Mouse (Mus musculus): ENCODE data around the gene Cmss1.

Cmss1 gene

DNA sequence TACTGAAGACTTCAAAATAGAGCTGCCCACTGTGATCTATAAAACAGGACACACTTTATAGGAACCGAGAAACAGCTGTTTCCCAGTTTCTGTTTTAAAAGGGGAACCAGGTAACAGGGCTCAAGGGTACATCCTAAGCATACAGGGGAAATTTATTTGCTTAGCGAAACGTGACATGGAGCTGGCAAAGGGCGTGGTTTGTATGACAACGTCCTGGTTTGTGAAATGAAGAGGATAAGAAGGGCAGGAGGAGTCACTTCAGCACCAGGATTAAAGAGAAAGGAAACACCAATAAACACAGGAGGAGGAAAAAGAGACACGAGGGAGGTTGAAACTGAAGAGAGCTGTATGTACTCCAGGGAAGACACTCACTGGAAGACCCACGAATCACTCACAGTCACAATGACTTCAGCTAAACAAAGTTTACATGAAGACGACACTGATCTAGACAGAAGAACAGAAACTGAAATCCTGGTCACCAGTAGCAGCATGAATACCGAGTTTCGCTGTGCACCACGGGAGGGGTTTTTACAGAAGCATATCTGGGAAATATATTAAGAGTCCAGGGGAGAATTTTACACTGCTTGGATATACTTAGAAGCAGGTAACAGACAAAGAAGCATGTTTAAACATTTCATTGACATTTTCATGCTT lies 269.8 kb downstream of the Cmss1 start:
- DNase-seq = no peak

DNA sequence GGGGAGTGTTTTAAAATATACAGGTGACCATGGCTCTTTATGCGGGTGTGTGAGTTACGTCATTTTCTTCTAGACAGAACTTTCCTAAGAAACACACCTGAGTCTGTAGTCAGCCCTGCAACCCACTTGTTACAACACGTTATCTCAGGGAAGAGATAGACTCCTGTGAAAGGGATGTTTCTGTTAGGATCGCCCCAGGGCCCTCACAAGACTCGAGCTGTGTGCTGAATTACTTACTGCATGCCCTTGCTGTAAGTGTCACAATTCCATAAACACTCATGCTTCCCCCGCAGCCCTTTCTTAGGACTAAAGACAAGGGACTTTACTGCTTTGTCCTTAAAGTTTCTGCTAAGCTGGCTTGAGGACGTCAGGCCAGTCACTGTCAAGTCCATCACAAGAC lies 274.4 kb downstream of the Cmss1 start:
- DNase-seq = no peak

DNA sequence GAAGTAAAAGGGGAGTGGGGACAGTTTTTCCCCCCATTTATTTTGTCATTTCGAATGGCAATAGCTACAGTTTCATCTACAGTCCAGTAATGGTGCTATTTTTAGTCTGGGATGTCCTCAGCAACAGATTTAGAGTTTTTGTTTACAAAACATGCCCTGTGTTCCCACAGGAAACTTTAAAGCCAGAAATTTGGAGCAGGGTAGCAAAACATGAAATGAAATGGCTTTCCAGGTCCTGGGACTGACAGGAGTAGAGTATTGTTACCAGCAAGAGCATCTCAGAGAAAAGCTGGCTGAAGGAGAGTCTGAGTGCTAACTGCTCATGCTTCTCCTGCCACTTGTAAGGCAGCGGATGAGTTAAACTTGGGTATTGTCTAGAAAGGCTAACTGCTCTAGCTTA lies 276.6 kb downstream of the Cmss1 start:
- no peak for DNase-seq

DNA sequence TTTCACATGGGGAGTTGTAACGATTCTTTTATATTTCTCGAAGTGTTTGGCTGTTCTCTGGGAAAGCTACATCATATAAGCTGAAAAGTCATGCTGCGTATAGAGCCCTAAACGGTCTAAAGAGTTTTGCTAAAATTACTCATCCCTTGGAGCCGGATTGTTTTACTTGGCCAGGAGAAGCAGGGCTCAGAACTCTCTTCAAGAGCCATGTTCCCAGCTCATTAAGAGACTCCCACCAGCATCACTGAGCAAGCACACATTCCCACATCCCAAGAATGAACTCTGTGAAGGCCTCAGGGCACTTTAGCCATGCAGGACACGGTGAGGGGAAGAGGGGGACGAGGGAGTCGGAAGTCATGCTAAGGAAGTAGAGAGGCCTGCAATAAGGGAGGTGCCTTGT lies 277.6 kb downstream of the Cmss1 start:
- no peak for DNase-seq

DNA sequence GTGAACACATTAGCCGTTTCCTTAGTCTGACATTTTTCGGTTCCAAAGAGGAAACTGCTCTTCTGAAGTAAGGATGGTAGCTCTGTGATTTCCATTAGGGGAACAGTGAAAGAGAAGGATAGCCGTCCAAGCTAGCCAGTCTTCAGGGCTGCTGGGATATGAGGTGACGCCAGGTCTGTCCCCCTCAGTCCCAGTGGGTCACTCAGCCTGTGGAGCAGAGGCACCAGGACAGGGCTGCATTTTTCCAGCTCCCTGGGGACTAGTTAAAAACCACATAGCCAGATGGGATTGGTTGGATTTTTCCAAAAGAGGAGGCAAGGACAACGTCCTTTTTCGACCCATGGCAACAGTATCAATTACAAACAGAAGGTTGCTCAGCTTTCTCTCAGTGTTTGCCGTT lies 279.7 kb downstream of the Cmss1 start:
- DNase-seq = peak; percentile 42

DNA sequence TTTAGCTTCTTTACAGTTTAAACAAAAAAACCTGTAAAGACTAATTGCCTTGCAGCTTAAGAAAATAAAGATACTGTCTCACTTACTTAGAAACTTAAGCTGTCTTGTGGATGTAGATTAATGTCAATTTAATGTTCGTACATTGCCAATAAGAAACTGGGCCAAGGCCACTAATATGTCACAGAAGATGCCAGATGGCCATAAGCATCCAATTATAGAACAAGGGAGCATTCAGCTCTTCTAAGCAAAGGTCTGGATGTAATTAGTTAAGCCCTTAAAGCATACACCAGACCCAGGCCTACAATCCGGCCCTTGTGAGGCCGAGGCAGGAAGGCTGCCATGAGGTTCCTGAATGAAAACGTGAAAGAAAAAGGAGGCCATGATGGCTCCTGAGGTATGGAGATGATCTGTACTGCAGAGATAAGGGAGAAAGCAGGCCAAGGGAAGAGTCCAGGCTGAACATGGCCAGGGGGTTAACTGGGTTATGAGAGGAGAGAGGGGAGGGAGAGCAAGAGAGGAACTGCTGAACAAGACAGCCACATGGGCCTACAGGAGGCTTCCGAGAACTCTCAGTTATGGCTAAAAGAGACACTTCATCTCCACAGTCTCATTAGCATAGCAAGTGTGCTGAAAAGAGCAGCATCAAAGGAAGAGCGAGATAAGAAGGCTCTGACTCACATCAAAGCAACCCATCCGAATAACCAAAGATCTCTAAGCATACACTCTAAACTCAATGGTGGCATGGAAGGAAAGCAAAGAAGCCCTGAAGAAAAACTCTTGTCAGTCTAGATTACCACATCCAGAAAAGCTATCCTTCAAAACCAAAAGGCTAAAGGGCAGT lies 287.2 kb downstream of the Cmss1 start:
- no peak for DNase-seq

DNA sequence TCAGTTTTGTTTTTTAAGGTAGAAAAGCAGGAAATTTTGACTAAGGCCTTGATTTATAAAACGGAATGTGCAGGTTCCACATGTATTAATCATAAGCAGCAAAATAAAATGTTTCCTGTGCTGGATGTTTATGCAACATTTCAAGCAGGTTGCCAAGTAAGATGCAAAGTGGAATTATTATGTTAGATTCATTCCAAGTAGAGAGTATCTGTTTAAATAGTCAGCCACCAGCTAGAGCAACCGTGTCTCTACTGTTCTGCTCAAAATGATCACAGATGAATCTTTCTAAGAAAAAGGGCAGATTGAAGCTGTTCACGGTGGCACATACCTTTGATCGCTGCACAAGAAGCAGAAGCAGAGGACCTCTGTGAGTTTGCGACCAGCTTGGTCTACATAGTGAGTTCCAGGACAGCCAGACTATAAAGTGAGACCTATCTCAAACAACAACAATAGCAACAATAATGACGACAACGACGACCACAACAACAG lies 288.0 kb downstream of the Cmss1 start:
- no peak for DNase-seq

DNA sequence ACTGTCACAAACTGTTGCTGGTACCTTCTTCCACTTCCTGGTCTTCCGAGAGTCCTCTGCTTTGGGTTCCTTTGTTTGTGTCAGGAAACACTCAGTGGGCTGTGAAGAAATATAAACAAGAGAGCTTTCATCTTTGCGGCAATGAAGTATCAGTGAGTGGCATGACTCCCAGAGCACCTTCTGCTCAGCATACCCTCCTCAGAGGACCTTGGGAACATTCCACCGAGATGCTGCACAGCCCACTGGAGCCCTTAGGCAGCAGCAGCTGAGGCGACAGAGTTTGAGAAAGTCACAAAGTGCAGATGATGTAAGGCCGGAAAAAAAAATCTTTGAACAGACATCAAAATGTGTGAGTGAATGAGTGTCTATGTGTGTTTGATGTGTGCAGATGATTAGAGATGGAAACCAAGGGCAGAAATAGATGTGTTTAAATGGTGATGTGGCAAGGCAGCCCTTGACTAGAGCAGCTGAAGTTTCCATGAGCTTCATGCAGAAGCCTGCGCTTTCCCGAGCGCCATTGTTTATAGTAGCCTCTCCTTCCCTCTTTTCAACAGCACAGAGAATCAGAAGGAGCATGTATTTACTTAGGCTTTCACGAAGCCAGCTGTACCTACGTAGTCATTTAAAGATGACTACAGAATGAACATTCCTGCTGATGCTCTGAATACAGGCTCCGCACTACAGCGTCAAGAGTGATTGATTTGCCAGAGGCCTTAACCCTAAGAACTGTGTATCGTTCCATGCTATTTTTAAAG lies 288.6 kb downstream of the Cmss1 start:
- peak; percentile 45 for DNase-seq

DNA sequence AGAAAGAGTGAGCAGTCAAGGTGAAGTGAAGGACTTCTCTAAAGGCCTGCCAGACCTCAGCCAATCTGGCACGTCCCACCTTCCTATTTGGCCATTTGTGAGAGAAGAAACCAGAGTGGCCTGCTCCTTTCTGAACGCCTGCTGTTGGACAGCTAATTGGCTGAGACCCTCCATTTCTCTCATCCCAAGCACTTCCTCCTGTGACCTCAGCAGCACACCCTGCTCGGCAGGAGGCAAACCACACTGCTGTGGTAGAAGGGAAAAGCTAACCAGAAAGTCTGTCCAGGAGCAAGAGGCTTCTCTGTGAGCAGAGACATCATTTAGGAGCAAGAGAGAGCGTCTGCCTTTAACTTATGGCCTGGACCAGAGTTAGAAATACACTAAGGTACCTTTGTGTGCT lies 289.5 kb downstream of the Cmss1 start:
- DNase-seq = no peak

DNA sequence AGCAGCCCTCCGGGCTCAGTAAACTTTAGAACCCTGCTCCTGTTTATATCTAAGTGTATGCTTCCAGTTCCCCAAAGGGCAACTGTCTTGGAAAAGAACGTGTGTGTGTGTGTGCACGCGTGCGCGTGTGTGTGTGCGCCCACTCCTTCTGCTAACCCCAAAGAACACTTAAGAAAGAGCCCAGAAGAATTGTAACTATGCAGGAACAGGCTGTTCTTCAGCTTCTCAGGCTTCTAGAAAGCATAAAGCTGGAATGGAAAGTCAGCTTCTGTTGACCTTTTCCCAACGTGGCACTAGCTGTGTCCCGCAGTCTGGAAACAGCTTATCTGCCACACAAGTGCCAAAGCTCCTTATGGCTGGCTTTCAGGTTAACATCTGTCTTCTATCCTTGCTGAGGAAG lies 291.6 kb downstream of the Cmss1 start:
- no peak for DNase-seq

DNA sequence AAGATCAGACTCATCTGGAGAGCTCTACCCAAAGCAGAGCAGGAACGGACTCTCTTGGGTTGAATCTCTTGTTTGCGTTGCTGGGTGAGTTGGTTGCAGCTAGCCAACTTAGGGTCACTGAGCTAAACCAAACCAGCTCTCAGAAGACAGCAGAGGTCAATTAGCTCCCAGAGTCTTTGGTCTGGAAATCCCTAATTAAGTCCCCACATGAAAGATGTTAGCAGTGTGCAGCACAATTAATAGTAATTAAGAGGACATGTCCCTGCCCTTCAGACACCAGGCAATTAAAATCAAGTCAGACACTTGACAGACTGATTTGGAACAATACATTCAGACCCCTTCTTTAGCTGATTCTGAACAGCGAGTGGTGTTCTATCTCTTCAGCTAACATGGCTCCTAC lies 292.4 kb downstream of the Cmss1 start:
- DNase-seq = no peak

DNA sequence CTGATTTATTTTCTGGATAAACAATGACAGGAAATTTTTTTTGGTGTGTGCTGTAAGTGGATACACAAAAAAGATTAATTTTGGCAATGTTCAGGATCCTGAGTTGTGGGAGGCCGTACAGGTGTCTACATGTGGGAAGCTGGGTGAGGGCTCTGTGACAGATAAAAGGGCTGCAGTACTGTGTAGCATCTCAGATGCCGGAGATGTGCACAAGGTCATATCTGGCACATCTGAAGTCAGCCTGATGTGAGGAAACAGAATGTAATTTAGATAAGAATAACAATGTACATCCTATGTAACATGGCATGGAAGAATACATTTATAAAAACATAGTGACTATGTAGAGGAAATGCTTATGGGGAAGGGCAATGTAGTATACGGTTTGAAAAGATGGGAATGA lies 293.2 kb downstream of the Cmss1 start:
- no peak for DNase-seq

DNA sequence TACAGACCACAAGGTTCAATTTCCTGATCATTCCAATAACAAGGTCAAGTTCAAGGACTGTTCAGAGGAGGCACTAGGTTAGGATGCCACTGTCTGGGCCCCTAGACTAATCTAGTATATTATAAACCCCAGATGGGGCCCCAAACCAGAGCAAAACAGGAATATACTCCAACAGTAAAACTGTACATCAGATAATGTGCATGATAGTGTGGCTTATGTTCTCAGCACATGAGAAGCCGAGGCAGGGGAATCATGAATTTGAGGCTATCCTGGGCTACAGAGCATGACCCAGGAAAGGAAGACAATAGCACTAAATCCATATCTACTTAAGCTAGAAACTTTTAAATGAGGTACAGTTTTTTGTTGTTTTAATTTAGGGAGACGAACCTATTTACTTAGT lies 294.5 kb downstream of the Cmss1 start:
- no peak for DNase-seq

DNA sequence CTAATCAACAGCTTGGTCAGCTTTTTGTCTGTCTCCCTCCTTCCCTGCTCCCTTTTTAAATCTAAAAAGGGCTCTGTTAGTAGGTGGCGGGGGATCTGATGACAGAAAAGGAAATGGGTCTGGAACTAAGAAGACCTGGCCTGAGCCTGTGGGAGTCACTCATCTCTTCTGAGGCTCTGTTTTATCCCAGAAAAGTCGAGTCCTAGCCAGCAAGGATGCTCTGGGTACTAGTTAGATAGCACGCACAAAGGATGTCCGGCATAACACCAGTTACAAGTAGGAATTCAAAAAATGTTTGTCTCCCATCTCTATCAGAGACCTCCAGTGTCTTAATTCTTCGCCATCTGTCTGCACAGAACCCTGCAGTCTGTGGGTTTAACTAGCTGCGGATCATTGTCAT lies 301.2 kb downstream of the Cmss1 start:
- no peak for DNase-seq

DNA sequence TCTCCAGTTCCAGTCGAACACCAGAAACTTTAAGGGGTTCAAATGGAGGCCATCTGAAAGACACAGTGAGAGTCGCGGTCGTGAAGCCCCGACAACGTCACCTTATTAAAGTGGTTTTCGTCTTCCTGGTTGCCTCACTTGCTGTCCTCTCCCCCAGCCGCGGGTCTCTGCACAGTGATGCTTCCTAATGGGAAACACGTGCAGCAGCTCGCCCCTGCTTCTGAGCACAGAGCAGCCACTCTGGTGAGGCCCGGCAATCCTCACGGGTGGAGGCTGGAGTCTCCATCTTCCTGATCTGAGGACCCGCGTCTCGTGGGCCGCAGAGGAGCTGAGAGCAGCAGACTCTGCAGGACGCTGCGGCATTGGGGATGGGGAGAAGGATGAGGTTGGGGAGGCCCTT lies 302.9 kb downstream of the Cmss1 start:
- no peak for DNase-seq

DNA sequence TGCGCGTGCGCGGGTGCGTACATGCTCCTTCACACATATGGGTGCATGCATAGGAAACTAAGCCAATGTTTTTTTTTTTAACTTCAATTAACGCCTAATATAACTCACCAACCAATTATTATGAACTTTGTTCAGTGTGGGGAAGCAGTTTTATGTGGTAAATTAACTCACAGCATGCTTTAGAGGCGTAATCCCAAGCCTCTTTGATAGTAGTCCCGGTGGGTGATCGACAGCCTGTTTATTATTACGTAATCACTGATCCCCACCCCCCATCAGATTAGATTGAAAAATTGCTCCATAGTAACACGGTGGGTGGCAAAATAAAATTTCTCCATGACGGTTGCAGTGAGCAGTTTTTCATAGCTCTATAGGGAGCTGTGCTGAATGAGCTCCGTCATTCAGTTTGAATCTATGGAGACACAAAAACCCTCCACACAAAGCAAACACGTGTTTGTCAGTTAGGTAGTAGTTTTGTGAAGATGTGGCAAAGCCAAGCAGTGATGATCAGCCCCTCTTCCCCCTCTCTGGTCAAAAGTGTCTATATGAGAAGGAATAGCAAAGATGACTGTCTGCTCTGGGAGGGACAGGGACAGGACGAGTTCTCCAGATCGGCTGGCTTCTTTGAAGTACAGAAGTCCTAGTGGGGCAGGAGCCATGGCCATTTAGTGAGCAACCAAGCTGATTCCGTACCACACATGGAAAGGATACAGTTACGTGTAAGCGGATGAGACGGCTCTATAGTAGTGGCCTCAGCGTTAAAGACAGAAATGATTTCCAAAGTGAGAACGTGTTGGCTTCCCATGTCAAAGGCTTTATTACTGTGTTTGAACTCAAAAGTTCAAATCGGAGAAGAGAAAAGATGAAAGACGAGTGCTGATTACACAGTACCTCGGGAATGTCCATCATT lies 303.6 kb downstream of the Cmss1 start:
- DNase-seq = no peak

DNA sequence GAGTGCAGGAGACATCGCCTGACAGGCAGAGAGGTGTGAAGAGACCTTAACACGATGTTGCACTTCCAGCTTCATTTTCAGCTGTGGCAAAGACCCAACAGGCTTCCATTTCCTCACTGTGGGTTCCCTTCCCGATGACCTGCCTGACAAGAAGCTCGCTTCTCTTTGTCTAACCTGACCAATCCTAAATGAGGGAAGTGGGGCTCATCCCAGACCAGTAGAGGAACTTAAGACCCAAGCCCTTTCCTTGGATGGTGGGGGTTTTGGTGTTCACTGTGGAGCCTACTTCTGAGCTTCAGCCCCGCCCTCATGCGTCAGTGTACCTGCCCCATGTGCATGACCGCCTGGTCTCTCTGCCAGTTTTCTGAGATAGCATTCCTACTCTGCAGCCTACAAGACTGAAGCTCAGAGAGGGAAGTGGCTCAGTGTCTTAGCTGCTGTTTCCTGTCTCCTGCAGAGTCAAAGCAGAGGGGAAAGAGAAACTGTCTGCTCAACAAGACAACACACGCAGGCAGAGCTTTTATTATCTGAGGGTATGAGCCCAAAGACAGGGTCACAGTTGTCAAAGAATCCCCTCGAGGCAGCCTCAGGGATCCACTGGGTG lies 305.1 kb downstream of the Cmss1 start:
- no peak for DNase-seq

DNA sequence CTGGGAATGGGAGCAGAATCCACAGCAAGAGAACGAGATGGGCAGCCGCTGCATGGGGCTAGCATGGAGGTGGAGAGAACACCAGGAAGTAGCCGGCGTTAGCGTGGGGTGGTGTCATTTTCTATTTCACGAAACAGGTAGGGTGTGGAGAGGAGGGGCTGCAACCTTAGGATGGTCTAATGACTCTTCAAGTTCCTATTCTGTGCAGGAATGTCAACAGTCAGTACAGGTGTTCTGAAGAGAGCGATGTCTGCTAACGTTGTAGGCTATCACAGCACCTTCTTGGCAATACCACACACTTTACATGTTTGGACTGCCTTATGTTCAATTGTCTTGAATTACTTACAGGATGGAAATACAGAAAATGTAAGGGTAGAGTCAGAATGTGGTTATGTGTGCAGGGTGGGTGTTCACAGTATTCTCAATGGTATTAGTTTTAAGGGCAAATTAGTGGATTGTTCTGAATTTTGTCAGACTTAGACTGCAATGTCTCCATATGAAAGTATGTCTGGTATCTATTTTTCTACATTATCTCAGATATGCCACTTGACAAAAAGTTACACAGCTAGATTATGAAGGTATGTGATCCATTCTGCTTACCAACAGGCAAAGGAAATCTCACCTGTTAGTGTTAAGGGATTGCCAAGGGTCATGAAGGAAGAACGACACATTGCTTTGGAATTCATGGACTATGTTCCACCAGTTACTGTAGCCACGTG lies 311.3 kb downstream of the Cmss1 start:
- DNase-seq = no peak

DNA sequence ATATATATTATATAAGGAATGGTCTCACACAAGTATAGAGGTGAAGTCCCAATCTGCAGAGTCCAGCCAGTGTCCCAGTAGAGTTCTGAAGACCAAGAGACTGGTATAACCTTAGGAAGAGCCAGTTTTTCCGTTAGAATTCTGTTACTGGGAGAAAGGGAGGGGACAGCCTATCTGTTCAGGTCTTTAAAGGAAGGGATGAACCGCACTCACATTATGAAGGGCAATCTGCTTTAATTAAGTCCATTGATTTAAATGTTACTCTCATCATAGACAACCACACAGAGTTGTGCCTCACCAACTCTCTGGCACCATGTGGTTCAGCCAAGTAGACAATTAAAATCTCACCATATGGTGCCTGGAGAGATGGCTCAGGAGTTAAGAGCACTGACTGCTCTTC lies 313.9 kb downstream of the Cmss1 start, which contains the start of gene Tmem30c:
Gene Tmem30c (minus strand): TSS at position 101 of the 400 bp plus-strand sequence.
- DNase-seq = no peak

DNA sequence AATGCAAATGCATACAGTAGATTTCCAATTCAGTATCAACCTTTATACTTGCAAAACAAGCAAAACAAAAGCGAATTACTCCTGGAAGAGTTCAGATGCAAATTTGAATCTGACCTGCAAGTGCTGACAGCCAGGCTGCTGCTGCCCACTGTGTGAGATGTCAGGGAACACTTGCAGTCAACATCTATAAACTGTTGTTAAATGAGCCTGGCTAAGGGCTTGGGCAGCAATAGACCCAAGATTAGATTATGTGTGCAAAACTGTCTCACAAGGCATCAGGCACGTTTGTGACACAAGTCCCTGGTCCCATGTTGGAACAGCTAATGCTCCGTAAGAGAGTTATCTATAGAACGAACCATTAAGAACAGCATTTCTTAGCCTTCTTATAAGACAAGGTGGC lies 314.4 kb downstream of the Cmss1 start:
- DNase-seq = no peak

DNA sequence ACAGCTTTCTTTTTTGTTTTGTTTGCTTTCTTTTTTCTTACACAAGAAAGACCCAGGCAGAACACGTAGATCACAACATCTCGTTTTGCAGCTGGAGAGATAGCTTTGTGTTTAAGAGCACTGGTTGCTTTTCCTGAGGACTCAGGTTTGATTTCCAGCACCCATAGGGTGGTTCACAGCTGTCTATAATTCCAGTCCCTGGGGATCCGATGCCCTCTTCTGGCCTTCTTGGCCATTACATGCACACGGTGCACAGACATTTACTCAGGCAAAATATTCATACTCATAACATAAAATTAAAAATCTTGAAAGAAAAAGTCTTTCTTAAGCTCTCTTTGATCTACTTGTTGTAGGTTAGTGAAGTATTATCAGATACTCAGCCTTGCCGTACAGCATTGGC lies 315.0 kb downstream of the Cmss1 start:
- DNase-seq = no peak

Measured in kidney, postnatal 10 days (tissue).